Mouse (Mus musculus): ENCODE results near the gene Olfr319.

GRCm38 (mm10) chr11:58680799-58681198, 18.2 kb upstream of the Olfr319 start, which contains the start of gene Olfr320:
- TF ChIP-seq CTCF (conservative IDR thresholded peaks at IDR 0.05 in 1 of 2, IDR thresholded peaks at IDR 0.05 in 1 of 2; ENCODE audit: low read depth in 2 of 2, low read length in 2 of 2) (no peak), HCFC1 (IDR thresholded peaks at IDR 0.05; ENCODE audit: low read depth, low read length) (no peak), CHD2 (IDR thresholded peaks at IDR 0.05; ENCODE audit: low read length) (no peak), USF1 (IDR thresholded peaks at IDR 0.05; ENCODE audit: low read depth, low read length) (no peak), JUND (conservative IDR thresholded peaks at IDR 0.05; ENCODE audit: low read depth, low read length) (no peak), KAT2A (IDR thresholded peaks at IDR 0.05; ENCODE audit: insufficient replicate concordance, low read length) (no peak), CHD1 (IDR thresholded peaks at IDR 0.05; ENCODE audit: low read depth, low read length) (no peak), ZMIZ1 (IDR thresholded peaks at IDR 0.05; ENCODE audit: low read depth, low read length) (no peak), RAD21 (IDR thresholded peaks at IDR 0.05; ENCODE audit: low read depth, low read length) (no peak), POLR2A (IDR thresholded peaks at IDR 0.05; ENCODE audit: low read depth, low read length) (no peak), MEF2A (IDR thresholded peaks at IDR 0.05; ENCODE audit: borderline replicate concordance, low read depth, low read length) (no peak), NRF1 (IDR thresholded peaks at IDR 0.05; ENCODE audit: low read depth, low read length) (no peak), NELFE (IDR thresholded peaks at IDR 0.05; ENCODE audit: low read depth, low read length) (no peak)
